Mouse (Mus musculus): Measurements from ENCODE around the gene Ctnnbip1.

DNA sequence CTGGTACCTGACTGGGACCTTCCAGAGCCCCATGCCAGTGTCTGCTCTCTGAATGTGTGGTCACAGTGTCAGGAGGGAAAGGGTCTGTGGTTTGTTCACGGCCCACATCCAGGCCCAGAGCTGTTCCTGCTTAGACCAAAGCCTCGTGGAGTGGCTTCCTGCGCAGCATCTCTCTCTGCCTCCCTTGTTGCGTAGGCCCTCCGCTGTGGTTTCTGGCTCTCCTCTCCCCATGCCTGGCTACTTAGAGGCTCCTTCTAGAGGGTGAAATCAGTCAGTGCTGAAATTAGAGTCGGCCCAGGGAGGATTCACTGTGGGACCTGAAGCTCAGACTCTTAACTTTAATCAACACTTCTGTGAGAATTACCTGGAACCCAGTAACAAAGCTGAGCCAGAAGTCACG, 35.8 kb downstream of the Ctnnbip1 start:
- TF ChIP-seq CHD2 (IDR thresholded peaks at IDR 0.05; ENCODE audit: low read depth, low read length) = no peak
- no peak for TF ChIP-seq ZNF384 (IDR thresholded peaks at IDR 0.05; ENCODE audit: low read depth, low read length)
